Mouse (Mus musculus) heart, embryonic 14.5 days (tissue): ENCODE results near the gene Fam110a. TPM values are rescaled to one million over a fixed set of nuclear protein-coding genes. Genes with fewer than 3 reads are reported as not detected.

ENCODE experiments used
- ATAC-seq: fragments of 200-750 bp; cut with Nextera tagmentation; 2 replicates; pipeline ENCODE4 v1.8.0; 2017; ENCODE audit warnings: low read depth, moderate TSS enrichment; ENCODE audit not compliant: insufficient number of reproducible peaks, insufficient read depth, low FRiP score
- H3K27ac ChIP-seq, 2 experiments: fragments of 200-500 bp in 1 of 2; fragments of 300-500 bp in 1 of 2; sonication (generic) in 1 of 2; replicated peaks in 1 of 2; 2 replicates each; pipeline ENCODE4 v1.5.1; 2012 to 2014; ENCODE audit warnings: low read depth in 2 of 2, low read length in 2 of 2, control low read depth in 1 of 2, mild to moderate bottlenecking in 1 of 2, mixed read lengths in 1 of 2; ENCODE audit not compliant: control insufficient read depth in 1 of 2, insufficient read depth in 1 of 2
- H3K27me3 ChIP-seq: fragments of 300-500 bp; sonication (generic); 2 replicates; pipeline ENCODE4 v1.6.1; 2014; ENCODE audit warnings: mild to moderate bottlenecking, low read length, control low read depth; ENCODE audit not compliant: control insufficient read depth, insufficient read depth
- H3K36me3 ChIP-seq: fragments of 300-500 bp; sonication (generic); 2 replicates; pipeline ENCODE4 v1.6.1; 2014; ENCODE audit warnings: mild to moderate bottlenecking, control low read depth, low read length, mixed read lengths; ENCODE audit not compliant: control insufficient read depth, insufficient read depth
- H3K4me1 ChIP-seq, 2 experiments: fragments of 200-500 bp in 1 of 2; fragments of 300-500 bp in 1 of 2; sonication (generic) in 1 of 2; 2 replicates each; pipeline ENCODE4 v1.6.1; 2012 to 2014; ENCODE audit warnings: low read length in 2 of 2, control low read depth in 1 of 2, mixed read lengths in 1 of 2; ENCODE audit not compliant: control insufficient read depth in 2 of 2, insufficient read depth in 2 of 2
- H3K4me2 ChIP-seq: fragments of 300-500 bp; sonication (generic); 2 replicates; pipeline ENCODE4 v1.6.1; 2014; ENCODE audit warnings: mild to moderate bottlenecking, low read length
- H3K4me3 ChIP-seq, 2 experiments: fragments of 200-500 bp in 1 of 2; fragments of 300-500 bp in 1 of 2; sonication (generic) in 1 of 2; 2 replicates each; pipeline ENCODE4 v1.5.1; 2012 to 2014; ENCODE audit warnings: low read length in 2 of 2, mild to moderate bottlenecking in 2 of 2, control low read depth in 1 of 2, low read depth in 1 of 2, moderate library complexity in 1 of 2; ENCODE audit not compliant: control insufficient read depth in 1 of 2, insufficient read depth in 1 of 2
- H3K9ac ChIP-seq: fragments of 300-500 bp; sonication (generic); 2 replicates; pipeline ENCODE4 v1.6.1; 2014; ENCODE audit warnings: mild to moderate bottlenecking, low read length
- H3K9me3 ChIP-seq: fragments of 300-500 bp; sonication (generic); 2 replicates; pipeline ENCODE4 v1.6.1; 2016; ENCODE audit warnings: low read length, control low read depth; ENCODE audit not compliant: control insufficient read depth
- WGBS: fragments of 180-500 bp; shearing (Covaris S2); extraction: QIAGEN DNeasy Blood & Tissue Kit; methylation state at CpG from one replicate; pipeline ENCODE4 v1.1.7; 2014; 5-methylcytosine and 5-hydroxymethylcytosine counted together
- polyA plus RNA-seq: library from polyadenylated mRNA; unstranded; fragments of >200 nt; fragmentation: Nextera tagmentation; extraction: Ambion mirVana; gene quantifications from 2 replicates; pipeline ENCODE4 v1.2.1, GENCODE M21; 2014

The Fam110a gene
- polyA plus RNA-seq, 1 experiment from 2014 or later = 8.3 TPM

DNA sequence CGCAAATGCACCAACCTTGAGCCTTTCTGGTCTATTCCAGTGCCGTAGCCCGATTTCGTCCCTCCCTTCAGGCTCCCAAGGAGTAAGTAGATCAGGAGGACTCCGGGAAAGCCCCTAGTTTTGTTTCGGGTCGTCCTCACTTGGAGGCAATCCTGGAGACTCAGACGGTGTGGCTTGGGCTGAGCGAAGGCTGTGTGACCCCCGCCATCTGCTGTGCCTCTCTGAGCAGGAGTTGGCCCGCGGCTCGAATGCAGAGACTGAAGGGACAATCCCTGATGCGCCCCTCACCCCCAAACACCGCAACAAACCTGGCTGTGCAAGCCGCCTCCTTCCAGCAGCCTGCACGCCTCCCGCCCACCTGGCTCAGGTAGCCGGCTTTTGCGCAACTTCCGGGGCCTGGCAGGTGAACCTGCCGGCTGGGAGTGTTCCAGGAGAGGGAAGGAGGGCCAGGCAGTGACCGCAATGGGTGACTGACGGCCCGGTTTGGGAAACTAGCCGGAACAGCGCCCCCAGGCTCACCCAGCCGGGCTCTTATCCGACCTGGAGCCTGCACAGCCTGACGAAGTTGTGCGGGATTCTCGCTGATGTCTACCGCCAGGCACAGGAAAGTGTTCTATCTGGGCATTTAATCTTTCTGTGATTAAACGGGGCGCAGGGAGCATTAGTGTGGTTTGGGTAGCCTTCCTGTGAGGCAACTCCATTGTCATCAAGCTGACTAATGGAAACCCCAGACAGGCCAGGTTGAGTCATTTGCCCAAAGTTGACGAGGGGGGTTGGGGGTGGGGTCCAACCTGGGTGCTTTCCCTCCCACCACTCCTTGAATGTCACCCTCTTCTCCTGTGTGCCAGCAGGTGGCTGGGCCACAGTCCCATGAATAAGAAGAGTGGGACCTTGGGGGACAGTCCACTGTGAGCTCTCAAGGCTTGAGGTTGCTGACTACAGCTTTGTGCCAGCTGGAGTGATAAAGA is 6.1 kb downstream of the Fam110a start:
- H3K4me3 ChIP-seq = peak overlapping the region; percentile 28 to 30
- peaks cover 34% of the 10 kb centered on the region for H3K27me3 ChIP-seq
- H3K4me1 ChIP-seq = peaks cover 28 to 46% of the 10 kb centered on the region in 2 experiments
- WGBS = 7% methylated on average over 36 of the region's 36 CpGs
- H3K36me3 ChIP-seq = peaks cover 12% of the 10 kb centered on the region
- peak overlapping the region; percentile 47 for H3K9ac ChIP-seq
- H3K9me3 ChIP-seq = no peaks in the 10 kb centered on the region
- H3K4me2 ChIP-seq = peak overlapping the region; percentile 65
- no peak overlapping the region for H3K27ac ChIP-seq
- ATAC-seq = no peak

DNA sequence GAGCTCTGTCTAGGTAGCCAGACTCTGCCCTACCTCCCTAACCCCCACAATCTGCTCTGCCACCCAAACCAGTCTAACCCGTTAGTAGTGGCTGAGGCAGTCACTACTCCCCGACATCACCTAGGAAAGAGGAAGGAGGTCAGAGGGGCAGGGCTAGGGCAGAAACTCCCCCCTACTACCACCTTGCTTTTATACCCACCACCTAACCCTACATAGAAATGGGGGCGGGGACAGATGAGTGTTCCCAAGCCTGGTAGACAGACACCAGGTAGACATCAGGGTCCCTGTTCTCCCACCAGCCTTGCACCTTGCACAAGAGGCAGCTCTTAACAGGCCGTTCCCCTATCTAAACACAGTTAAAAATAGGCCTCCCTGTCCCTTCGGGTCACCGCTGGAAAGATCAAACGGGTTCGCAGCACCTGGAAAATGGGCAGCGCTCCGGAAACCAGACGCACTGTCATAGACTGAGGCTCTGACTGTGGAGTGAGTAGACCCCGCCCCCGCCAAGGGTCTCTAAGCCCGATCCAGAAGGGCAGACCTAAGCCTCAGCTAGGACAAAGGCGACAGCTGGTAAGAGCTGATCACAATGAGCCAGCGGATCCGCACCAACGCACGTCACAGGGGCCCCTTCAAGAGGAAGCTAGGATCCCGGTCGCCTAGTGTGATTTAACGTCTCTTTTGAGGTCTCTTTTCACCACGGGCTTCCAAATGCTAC is 7.0 kb downstream of the Fam110a start:
- Histone ChIP-seq H3K27ac (no peak overlapping the region), H3K9me3 (no peaks in the 10 kb centered on the region), H3K4me2 (peak overlapping the region; percentile 65), H3K4me1 (peaks cover 28 to 38% of the 10 kb centered on the region in 2 experiments), H3K27me3 (peaks cover 35% of the 10 kb centered on the region), H3K36me3 (peaks cover 15% of the 10 kb centered on the region), H3K4me3 (peak overlapping the region; percentile 28 to 30), H3K9ac (peak overlapping the region; percentile 47)
- ATAC-seq = no peak
- 14% methylated on average over 23 of the region's 23 CpGs for WGBS

- no peak for ATAC-seq
- Histone ChIP-seq H3K36me3 (peaks cover 15% of the 10 kb centered on the region), H3K27me3 (peaks cover 35% of the 10 kb centered on the region), H3K4me3 (no peak overlapping the region), H3K9me3 (no peaks in the 10 kb centered on the region), H3K9ac (no peak overlapping the region), H3K27ac (no peak overlapping the region), H3K4me2 (no peak overlapping the region), H3K4me1 (peaks cover 28 to 33% of the 10 kb centered on the region in 2 experiments)
- WGBS = 92% methylated on average over 5 of the region's 5 CpGs
Observed at GRCm38 (mm10) chr2:151971748-151972147, 8.3 kb downstream of the Fam110a start.

DNA sequence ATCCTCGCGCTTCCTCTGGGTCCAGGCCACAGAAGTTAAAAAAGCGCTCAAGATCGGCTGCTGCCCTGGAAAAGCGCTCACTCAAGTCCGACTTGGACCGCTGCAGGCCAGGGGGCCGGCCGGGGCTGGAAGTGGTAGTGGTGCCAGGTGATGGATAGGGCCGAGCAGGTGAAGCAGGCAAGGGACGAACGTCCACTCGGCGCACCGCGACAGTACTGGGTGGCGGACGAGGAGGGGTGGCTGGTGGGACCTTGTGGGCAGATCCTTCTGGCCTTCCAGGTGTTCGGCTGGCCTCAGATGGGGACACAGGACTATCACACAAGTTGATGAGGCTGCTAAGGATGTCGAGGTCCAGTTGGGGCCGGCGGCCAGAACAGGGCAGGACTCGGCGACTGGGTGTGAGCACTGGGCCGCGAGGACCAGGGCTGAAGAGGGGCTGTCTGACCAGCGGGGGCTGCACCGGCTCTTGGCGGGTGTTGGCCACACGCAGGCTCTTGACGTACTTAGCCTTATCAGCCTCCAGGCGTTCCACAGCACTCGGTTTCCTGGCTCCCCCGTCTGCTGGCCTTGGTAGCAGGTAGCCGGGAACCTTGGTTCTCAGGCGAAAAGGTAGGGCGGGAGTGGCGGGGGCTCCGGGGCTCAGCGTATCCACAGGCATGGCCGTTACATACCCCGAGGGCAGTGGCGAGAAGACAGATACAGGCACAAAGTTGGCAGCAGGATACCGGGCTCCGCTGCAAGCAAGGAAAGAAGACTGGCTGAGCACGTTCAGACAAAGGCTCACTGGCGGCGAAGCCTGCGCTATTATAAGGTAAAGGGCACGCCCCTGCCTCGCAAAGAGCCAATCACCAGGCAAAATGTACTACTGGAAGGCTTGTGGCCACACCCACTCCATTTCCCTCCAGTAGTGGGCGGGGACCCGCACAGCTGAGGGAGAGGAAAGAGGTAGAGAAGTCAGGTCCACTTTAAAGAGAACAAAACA is 9.5 kb downstream of the Fam110a start:
- ATAC-seq = peak; percentile 84
- H3K9me3 ChIP-seq = no peaks in the 10 kb centered on the region
- peak overlapping the region; percentile 64 for H3K9ac ChIP-seq
- WGBS = 37% methylated on average over 53 of the region's 53 CpGs
- peaks cover 28 to 33% of the 10 kb centered on the region in 2 experiments for H3K4me1 ChIP-seq
- peak overlapping the region; percentile 27 to 33 for H3K4me3 ChIP-seq
- peak overlapping the region; percentile 75 for H3K4me2 ChIP-seq
- peaks cover 15% of the 10 kb centered on the region for H3K36me3 ChIP-seq
- H3K27me3 ChIP-seq = peaks cover 35% of the 10 kb centered on the region
- H3K27ac ChIP-seq = peak overlapping the region in 1 of 2 experiments; percentile 70; a peak in 2 of 4 replicates

DNA sequence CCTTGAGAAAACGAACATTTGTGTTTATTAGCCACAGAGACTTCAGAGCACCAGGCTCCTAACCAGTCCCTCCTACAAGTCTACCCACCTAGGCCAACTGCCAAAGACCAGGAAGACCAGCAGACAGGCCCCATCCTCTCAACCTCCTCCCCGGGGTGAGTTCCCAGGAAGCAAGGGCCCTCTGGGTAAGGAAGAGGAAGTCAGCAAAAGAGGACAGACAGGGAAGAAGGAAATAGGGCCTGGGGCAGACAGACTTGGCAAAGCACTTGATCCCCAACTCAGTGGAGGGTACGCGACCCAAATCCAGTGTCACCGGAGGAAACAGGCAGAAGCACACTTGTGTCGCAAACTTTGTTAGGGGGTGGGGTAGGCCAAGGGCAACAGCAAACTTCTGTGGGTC is 10.6 kb downstream of the Fam110a start:
- no peak overlapping the region for H3K9ac ChIP-seq
- H3K4me2 ChIP-seq = no peak overlapping the region
- H3K4me3 ChIP-seq = no peak overlapping the region
- no peaks in the 10 kb centered on the region for H3K9me3 ChIP-seq
- H3K36me3 ChIP-seq = peaks cover 15% of the 10 kb centered on the region
- 90% methylated on average over 6 of the region's 6 CpGs for WGBS
- H3K27ac ChIP-seq = no peak overlapping the region
- ATAC-seq = no peak
- peaks cover 31 to 38% of the 10 kb centered on the region in 2 experiments for H3K4me1 ChIP-seq
- peaks cover 25% of the 10 kb centered on the region for H3K27me3 ChIP-seq

GRCm38 (mm10) chr2:151968986-151969385 is 11.0 kb downstream of the Fam110a start:
- H3K36me3 ChIP-seq = peaks cover 15% of the 10 kb centered on the region
- H3K27ac ChIP-seq = no peak overlapping the region
- ATAC-seq = no peak
- WGBS = 91% methylated on average over 7 of the region's 7 CpGs
- no peak overlapping the region for H3K4me2 ChIP-seq
- H3K27me3 ChIP-seq = peaks cover 22% of the 10 kb centered on the region
- no peak overlapping the region for H3K4me3 ChIP-seq
- peaks cover 33 to 39% of the 10 kb centered on the region in 2 experiments for H3K4me1 ChIP-seq
- H3K9ac ChIP-seq = no peak overlapping the region
- no peaks in the 10 kb centered on the region for H3K9me3 ChIP-seq

DNA sequence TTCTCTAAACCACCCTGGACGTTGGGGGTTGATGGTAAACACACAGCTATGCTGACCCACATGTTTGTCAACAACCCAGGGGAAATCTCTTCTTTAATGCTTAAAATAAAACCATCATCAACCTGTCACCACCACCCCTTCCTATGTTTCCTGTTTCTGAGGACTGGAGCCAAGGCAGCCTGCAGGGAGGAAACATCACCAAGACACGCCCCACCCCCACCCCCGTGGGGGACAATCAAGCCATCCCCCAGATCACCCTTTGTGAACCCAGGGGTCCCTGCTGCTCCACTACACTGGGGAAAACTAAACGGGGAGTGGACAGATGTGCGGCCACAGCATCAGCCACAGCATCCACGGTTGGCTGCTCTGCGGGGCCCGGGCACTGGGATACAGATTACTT is 11.6 kb downstream of the Fam110a start:
- H3K27me3 ChIP-seq = peaks cover 17% of the 10 kb centered on the region
- no peak overlapping the region for H3K9ac ChIP-seq
- no peaks in the 10 kb centered on the region for H3K9me3 ChIP-seq
- H3K4me1 ChIP-seq = peaks cover 33 to 39% of the 10 kb centered on the region in 2 experiments
- H3K4me3 ChIP-seq = no peak overlapping the region
- H3K4me2 ChIP-seq = no peak overlapping the region
- H3K27ac ChIP-seq = no peak overlapping the region
- peaks cover 15% of the 10 kb centered on the region for H3K36me3 ChIP-seq
- ATAC-seq = no peak
- 80% methylated on average over 8 of the region's 8 CpGs for WGBS
